Mouse (Mus musculus) liver, postnatal 0 days (tissue): ENCODE results near the gene Mfsd9.

Experiments used
- CTCF ChIP-seq: sonication (generic); IDR thresholded peaks from 2 replicates; pipeline ENCODE4 v1.5.1; 2016; ENCODE audit warnings: antibody characterized with exemption, low read depth
- EP300 ChIP-seq: IDR thresholded peaks from 2 replicates; pipeline ENCODE4 v1.6.1; 2016; ENCODE audit warnings: antibody characterized with exemption, low read depth, mild to moderate bottlenecking

- TF ChIP-seq CTCF (no peak), EP300 (no peak)
Measured at GRCm38 (mm10) chr1:40785876-40786445, 4.5 kb downstream of the Mfsd9 start.
